Mouse (Mus musculus) NIH3T3 (cell line): ENCODE measurements around the gene Rab6b.

Source experiments
- DNase-seq: peaks from one replicate; pipeline ENCODE4 v3.0.0-alpha.2; 2012; ENCODE audit warnings: low read depth

Gene Rab6b

DNA sequence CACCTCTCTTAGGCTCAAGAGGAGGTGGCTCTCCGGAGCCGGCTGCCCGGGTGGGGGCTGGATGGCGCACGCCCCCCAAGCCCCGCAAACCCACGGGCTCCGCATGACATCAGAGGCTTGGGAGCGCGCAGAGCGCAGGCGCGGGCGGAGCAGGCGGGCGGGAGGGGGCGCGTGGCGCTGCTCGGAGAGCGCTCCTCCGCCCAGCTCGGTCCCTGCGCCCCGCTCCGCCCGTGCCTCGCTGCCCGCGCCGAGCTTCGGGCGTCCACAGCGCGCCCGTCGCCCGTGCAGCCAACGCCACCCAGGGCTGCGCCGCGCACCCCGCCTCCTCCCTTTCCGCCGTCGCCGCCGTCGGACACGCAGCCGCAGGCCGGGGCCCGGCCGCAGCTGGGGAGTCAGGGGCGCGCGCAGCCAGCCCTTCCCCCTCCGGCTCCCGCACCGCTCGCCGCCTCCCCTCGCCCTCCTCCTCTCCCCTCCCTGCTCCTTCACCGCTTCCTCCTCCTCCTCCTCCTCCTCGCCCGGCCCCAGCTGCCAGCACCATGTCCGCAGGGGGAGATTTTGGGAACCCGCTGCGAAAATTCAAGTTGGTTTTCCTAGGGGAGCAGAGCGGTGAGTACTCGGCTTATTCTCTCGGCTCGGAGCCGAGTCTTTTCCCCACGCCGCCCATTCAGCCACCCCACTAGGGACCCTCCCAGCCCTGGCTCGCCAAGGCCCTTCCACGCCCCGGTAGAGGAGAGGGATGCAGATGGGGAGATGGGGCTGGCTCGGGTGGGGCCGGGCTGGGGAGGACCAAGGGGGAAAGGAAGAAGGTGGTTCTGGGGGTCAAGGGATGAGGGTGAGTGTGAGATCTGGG lies at the start of gene Rab6b:
Rab6b (plus strand) TSS at position 167 of the 850 bp plus-strand sequence.
- DNase-seq = no peak

- DNase-seq = no peak
These were observed 48.0 kb upstream of the Rab6b start for GRCm38 (mm10) chr9:103063591-103063990.

DNA sequence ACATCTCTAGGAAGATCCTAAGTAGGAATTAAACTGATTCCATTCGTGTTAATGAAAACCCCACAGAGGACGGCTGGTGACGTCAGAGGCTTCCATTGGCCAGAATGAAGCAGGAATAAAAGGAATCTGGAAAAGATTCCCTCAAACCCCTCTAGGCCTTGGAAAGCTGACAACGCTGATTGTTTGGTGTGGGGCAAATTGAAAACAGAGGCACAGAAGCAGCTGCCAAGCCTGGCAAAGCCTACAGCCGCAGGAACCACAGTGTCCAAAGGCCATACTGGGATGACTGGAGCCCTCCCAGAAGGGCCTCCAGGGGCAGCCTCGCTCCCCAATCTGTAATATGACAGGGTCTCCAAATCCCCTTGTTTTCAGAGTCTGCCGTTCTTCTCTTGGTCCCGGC lies 44.7 kb upstream of the Rab6b start:
- peak; percentile 90 for DNase-seq

DNA sequence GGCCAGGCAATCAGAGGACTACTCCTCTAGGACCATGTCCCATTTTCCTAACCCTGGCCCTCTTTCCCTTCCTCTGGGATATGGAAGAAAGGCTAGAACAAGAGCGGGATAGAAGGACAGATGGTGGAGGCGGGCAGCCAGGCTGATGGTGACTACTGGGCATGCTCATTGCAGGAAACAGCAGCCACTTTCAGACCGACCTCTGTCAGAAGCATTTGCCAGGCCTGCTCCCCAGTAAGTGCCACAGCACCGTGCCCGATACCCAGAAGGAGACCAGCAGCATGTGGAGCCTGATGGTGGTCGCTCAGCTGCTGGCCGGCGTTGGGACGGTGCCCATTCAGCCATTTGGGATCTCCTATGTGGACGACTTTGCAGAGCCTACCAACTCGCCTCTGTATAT lies 43.9 kb upstream of the Rab6b start:
- no peak for DNase-seq

- DNase-seq = no peak
These were observed 42.8 kb upstream of the Rab6b start for GRCm38 (mm10) chr9:103068769-103069168.

DNA sequence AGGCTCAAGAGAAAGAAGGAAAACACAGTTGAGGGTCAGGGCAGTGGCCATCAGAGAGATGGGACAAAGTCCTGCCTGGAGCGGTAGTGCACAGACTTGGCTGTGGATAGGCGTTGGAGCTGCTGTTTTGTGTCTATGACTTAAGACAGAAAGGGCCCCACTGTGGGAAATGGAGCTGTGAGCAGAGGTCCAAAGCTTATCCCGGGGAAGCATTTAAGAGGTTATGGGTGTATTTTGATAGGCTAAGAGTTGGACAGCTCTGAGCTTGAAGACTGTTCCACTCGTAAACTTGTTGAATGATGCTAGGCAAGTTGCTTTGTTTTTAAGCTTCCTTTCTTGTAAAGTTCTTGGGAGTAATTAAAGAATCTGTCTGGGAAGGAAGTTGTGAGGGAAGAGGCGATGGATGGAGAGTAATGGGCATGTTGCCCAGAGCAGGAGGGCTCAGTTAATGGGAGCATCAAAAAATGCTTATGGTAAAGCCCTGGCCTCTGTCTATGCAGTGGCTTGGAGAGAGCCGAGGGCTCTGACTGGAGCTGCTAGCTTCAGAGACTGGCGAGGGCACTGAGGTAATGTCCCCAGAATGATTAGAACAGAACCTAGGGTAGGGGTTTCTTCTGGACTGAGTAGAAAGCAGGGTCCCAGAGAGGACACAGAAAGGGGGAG lies 39.9 kb upstream of the Rab6b start:
- DNase-seq = no peak

GRCm38 (mm10) chr9:103072204-103072599 lies 39.4 kb upstream of the Rab6b start:
- no peak for DNase-seq

- peak; percentile 71 for DNase-seq
These were observed 38.6 kb upstream of the Rab6b start for GRCm38 (mm10) chr9:103072926-103073515.

GRCm38 (mm10) chr9:103076836-103077531 lies 34.6 kb upstream of the Rab6b start:
- DNase-seq = no peak

DNA sequence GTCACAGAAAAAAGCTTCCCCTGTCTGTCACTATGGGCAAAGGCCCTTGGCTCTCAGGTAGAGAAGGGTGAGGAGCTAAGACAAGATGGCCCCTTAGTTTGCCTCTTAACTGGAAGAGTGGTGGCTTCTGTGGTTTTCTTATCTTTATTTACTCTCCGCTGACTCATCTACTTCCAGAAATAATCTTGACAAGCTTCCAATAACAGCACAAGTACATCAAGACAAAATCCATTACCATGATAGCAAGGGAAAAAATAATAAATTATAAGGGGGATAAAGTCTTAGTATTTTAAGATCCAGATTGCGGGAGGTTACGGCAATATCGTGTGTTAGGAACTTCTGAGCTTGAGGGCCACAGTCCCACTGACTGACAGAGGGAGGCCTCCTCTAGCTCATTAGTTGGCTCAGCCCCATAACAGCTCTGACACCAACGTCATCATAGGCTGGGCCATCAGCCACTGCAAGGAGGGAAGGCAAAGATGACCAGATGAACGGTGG lies 33.3 kb upstream of the Rab6b start:
- peak; percentile 63 for DNase-seq

- no peak for DNase-seq
These were observed 31.4 kb upstream of the Rab6b start for GRCm38 (mm10) chr9:103080211-103080610.

DNA sequence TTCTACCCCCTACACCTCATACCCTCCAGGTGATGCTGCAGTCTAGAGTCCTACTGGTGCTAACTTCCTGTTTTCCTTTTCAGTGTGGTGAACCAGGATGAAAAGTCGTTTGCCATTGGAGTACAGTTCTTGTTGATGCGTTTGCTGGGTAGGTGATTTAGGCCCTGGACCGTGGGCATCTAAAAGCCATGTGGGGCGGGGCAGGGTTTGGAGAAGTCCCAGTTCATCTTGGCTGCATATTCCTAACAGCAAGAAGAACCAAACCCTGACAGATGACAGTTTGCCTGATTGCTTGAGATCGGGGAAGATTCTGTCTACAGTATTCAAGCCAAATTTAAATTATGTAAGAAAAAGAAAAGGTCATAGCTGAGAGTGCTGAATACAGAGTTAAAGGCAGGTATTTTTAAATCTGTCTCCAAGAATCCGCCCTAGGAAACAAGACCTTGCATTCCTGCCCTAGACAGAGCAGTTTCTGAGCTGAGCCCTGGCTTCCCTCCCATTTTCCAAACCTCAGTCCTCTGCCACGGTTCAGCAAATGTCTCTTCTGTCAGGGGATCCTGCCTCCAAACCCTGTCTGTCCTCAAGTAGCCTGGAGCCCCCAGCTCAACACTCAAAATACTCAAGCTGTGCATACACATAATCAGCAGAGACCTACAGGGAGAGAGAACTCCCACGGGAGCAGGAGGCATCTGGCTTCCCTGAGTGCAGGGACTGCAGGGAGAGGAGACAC lies 29.2 kb upstream of the Rab6b start:
- no peak for DNase-seq

GRCm38 (mm10) chr9:103083405-103083804 lies 28.2 kb upstream of the Rab6b start:
- DNase-seq = no peak

DNA sequence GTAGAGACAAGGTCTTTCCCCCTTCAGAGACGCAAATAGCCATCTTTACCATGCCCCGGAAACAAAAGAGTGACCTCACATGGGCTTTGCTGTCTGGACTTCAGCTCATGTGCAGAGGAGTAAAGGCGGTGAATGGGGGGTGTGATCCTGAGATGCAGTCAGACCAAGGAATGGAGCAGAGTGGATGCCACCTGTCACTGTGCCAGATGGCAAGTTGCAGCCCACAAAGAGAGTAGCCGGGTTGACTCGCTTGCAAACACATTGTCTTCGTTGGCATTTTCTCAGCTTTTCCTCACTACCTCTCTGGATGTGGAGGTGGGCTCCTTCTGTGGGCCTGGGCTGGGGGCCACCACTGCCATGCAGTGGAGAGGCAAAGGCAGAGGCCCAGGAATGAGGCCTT lies 24.9 kb upstream of the Rab6b start:
- DNase-seq = no peak

- DNase-seq = no peak
These were observed 24.3 kb upstream of the Rab6b start for GRCm38 (mm10) chr9:103087301-103087700.

DNA sequence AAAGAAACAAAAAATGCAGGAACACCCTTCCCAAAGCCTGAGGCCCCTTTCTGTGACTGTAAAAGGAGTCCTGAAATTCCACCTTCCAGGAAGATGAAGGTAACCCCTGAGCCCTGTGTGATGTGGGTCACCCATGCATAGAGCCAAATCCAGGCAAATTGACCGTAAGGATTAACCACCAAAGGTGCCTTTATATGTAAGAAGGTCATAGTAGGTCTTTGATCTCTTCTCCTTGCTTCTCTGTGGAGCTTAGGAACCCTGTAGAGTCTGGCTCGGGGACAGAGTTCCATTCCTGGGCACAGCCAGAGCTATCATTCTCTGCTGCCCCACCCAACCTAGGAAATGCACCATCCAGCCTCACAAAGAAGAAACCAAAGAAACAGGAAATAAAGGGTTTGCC lies 22.9 kb upstream of the Rab6b start:
- DNase-seq = no peak

DNA sequence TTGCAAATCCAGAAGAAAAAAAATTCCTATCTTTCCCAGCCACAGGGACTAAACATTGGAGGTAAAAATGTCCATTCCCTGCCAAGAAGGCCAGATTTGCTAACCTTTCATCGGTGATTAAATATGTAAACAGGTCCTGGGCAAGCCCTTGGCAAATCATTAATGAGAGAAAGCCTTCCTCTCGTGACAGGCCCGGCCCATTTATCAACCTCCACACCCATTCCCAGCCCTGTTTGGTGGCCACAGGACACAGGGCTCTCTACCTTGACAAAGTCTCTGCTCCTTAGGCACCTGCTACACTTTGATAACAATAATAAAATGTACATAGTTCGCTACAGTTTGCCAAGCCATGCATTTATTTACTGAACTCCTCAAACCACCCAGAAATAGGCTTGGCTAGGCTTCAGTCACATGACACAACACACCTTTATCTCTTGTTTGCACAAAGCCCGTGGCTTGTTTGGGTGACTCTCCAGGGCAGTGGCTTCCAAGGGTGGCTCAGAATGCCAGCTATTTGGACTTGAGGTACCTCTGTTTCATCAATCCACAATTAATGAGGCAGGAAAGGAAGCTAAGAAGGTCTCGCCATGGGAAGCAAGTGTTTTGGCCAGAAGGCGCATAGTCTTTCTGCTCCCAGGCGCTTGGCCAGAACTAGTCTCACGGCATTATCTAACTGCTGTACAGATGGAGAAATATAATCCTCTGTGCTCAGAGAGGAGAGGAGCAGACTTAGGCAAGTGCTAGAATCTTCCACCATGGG lies 21.3 kb upstream of the Rab6b start:
- DNase-seq = peak; percentile 58

- DNase-seq = no peak
These were observed 20.3 kb upstream of the Rab6b start for GRCm38 (mm10) chr9:103091039-103091883.

DNA sequence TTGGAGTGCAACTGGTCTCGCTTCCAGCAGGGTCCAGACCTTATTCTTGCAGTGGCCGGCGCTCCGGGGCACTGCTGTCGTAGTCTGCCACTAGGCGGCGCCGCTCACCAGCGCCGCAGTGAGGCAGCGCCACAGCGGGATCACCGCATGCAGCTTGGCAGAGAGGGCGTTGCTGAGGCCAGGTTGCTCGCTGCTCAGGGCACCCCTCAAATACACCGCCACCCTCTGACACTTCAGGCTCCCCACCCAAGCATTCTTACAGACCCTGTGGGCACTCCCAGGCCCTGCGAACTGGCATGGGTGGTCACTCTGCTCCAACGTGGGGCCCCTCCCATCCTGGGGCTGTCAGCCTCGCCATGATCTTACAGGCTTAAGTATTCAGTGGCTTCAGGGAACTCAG lies 19.3 kb upstream of the Rab6b start:
- DNase-seq = peak; percentile 39

GRCm38 (mm10) chr9:103093681-103094080 lies 17.9 kb upstream of the Rab6b start:
- peak; percentile 38 for DNase-seq
